Mouse (Mus musculus): ENCODE measurements around the gene Wnk4.

DNA sequence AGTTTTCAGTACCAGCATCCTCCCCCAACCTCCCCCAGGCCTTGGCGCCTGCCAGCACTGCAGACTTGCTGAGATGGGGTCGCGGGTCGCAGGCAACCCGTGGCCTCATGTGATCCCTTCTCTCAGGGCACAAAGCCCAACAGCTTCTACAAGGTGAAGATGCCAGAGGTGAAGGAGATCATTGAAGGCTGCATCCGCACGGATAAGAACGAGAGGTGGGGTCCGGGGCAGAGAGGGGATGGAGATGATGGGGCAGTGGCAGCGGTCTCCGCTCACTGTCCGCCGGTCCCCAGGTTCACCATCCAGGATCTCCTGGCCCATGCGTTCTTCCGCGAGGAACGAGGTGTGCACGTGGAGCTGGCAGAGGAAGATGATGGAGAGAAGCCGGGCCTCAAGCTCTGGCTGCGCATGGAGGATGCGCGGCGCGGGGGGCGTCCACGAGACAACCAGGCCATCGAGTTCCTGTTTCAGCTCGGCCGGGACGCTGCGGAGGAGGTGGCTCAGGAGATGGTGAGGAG is 4.6 kb downstream of the Wnk4 start:
- TF ChIP-seq GATA1 (IDR thresholded peaks at IDR 0.05; ENCODE audit: borderline replicate concordance, low read length) (no peak), FLI1 (IDR thresholded peaks at IDR 0.05; ENCODE audit: low read length) (no peak)
